In the genomic region with DNA sequence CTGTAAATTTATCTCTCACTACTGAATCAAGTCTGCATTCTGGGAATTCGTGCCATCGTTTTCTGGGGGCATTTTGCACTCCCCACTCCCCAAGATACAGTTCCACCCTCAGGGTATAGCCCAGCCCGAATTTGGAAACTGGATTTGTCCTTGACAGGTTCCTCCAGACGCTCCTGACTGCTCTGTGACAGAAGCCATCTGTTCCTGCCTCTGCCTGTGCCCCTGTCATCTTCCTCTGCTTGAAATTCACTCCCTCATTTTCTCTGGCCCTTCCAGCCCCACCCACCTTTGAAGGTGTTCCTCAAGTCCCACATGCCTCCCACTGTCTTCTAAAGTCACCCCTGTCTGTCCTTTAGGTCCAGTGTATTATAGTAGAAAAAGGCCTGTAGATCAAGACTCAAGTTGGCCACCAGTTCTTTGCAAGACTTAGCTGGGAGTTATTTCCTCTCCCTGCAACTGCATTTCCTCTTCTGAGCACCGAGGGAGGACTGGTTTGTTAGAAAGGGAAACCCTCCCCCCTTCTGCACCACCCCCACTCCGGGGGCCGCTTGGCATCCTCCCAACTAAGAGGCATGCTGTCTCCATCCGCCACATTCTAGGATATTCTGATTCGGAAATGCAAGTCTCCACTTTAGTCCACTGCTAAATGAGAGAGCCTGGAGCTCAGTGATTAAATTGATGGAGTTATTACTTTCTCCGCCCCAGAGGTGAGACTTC, we compare ENCODE assay signal across 8 mouse cellular contexts. TPM values are rescaled to one million over a fixed set of nuclear protein-coding genes. Genes with fewer than 3 reads are reported as not detected.
DNase-seq lines count a peak whose midpoint lies in the region; ATAC-seq and TF ChIP-seq lines count a peak whose summit lies in the region.

No protein-coding gene starts in this region.

- 0 out of 2 replicates have a peak overlapping the region, but pooled peaks have one; percentile 28 for H3K27ac ChIP-seq in embryonic facial prominence, embryonic 15.5 days (replicated peaks)
- H3K27ac ChIP-seq in intestine, embryonic 16.5 days (ENCODE audit: low read length), result peak overlapping the region; percentile 48; the same call in 1 of the 2 replicates
- peak overlapping the region; percentile 16; the same call in 1 of the 2 replicates for H3K27ac ChIP-seq in liver, postnatal 0 days (ENCODE audit: low read depth)

- no peak for TF ChIP-seq CTCF in liver, postnatal 0 days (IDR thresholded peaks at IDR 0.05; ENCODE audit: low read depth)

- no peaks in the 10 kb centered on the region for H3K4me1 ChIP-seq in embryonic facial prominence, embryonic 15.5 days
- H3K4me1 ChIP-seq in intestine, embryonic 16.5 days (ENCODE audit: control insufficient read depth, insufficient read depth, low read length), result no peaks in the 10 kb centered on the region
- H3K4me1 ChIP-seq in liver, postnatal 0 days (ENCODE audit: insufficient read depth), result no peaks in the 10 kb centered on the region

- 27% methylated on average over 10 of the region's 10 CpGs for WGBS in embryonic facial prominence, embryonic 15.5 days
- 39% methylated on average over 10 of the region's 10 CpGs for WGBS in intestine, embryonic 16.5 days
- WGBS in liver, postnatal 0 days (ENCODE audit: insufficient replicate concordance), result 34% methylated on average over 10 of the region's 10 CpGs

- no peaks in the 10 kb centered on the region for H3K36me3 ChIP-seq in embryonic facial prominence, embryonic 15.5 days
- H3K36me3 ChIP-seq in intestine, embryonic 16.5 days (ENCODE audit: control insufficient read depth, insufficient read depth, low read length), result no peaks in the 10 kb centered on the region
- H3K36me3 ChIP-seq in liver, postnatal 0 days (replicated peaks; ENCODE audit: insufficient read depth, low read length), result no peaks in the 10 kb centered on the region

- H3K9me3 ChIP-seq in embryonic facial prominence, embryonic 15.5 days (replicated peaks), result no peaks in the 10 kb centered on the region
- no peaks in the 10 kb centered on the region for H3K9me3 ChIP-seq in intestine, embryonic 16.5 days (ENCODE audit: control insufficient read depth, low read length)
- H3K9me3 ChIP-seq in liver, postnatal 0 days (ENCODE audit: low read length), result no peaks in the 10 kb centered on the region

- peak; percentile 26 for DNase-seq in gastrocnemius, postnatal 10 days
- no peak for DNase-seq in gastrocnemius, postnatal 36 days
- DNase-seq in liver, postnatal 0 days, result peak; percentile 27
- DNase-seq in urinary bladder, postnatal 25 days (ENCODE audit: low spot score), result no peak
- DNase-seq in urinary bladder, postnatal 10 days (ENCODE audit: low spot score), result no peak
- no peak for DNase-seq in cerebellum, adult 9-10 months

- H3K4me3 ChIP-seq in embryonic facial prominence, embryonic 15.5 days (replicated peaks), result no peak overlapping the region
- H3K4me3 ChIP-seq in intestine, embryonic 16.5 days (ENCODE audit: low read length), result no peak overlapping the region
- H3K4me3 ChIP-seq in liver, postnatal 0 days (ENCODE audit: low read depth, low read length), result no peak overlapping the region

- H3K27me3 ChIP-seq in embryonic facial prominence, embryonic 15.5 days, result no peaks in the 10 kb centered on the region
- H3K27me3 ChIP-seq in intestine, embryonic 16.5 days (replicated peaks; ENCODE audit: control insufficient read depth, insufficient read depth, low read length), result no peaks in the 10 kb centered on the region
- H3K27me3 ChIP-seq in liver, postnatal 0 days (ENCODE audit: insufficient read depth, low read length), result no peaks in the 10 kb centered on the region

- H3K4me2 ChIP-seq in embryonic facial prominence, embryonic 15.5 days (replicated peaks), result no peak overlapping the region
- no peak overlapping the region for H3K4me2 ChIP-seq in intestine, embryonic 16.5 days (ENCODE audit: low read depth, low read length)
- H3K4me2 ChIP-seq in liver, postnatal 0 days (ENCODE audit: low read depth, low read length), result no peak overlapping the region

- ATAC-seq in embryonic facial prominence, embryonic 15.5 days (ENCODE audit: insufficient number of reproducible peaks, low FRiP score, low TSS enrichment, low read depth), result no peak
- no peak for ATAC-seq in intestine, embryonic 16.5 days
- ATAC-seq in liver, postnatal 0 days, result no peak

- no peak for TF ChIP-seq EP300 in liver, postnatal 0 days (IDR thresholded peaks at IDR 0.05; ENCODE audit: low read depth)

- H3K9ac ChIP-seq in embryonic facial prominence, embryonic 15.5 days, result no peak overlapping the region
- H3K9ac ChIP-seq in intestine, embryonic 16.5 days (ENCODE audit: low read depth, low read length), result no peak overlapping the region
- H3K9ac ChIP-seq in liver, postnatal 0 days (replicated peaks), result no peak overlapping the region

- intact Hi-C loops in gastrocnemius, postnatal 36 days (cut with DNase I), result no loop called here

RNA-seq across cellular contexts. Expression of gene Hprt, which starts 57.4 kb away (rescaled TPM):
- 10 to 100 TPM; 41.0 to 49.2 TPM for total RNA-seq in gastrocnemius, postnatal 10 days (2021)
- 10 to 100 TPM; 20.0 to 22.7 TPM for total RNA-seq in gastrocnemius, postnatal 36 days (2021)
- 143 and 149 TPM in 2 replicates for polyA plus RNA-seq in embryonic facial prominence, embryonic 15.5 days (2015; fragmentation: Nextera tagmentation; extraction: Ambion mirVana)
- polyA plus RNA-seq in intestine, embryonic 16.5 days (2015; fragmentation: Nextera tagmentation; extraction: Ambion mirVana), result 267 and 274 TPM in 2 replicates
- 198 and 204 TPM in 2 replicates for polyA plus RNA-seq in liver, postnatal 0 days (2015; fragmentation: Nextera tagmentation; extraction: Ambion mirVana)

Comparison
In these comparisons a context has a peak if more than half of its experiments do, and no peak if none do; other contexts are left out.
1. DNase-seq: peak in gastrocnemius, postnatal 10 days (single experiment) and liver, postnatal 0 days (single experiment); none in gastrocnemius, postnatal 36 days (0 of 2), urinary bladder, postnatal 25 days (single experiment), urinary bladder, postnatal 10 days (single experiment) and cerebellum, adult 9-10 months (single experiment).
2. Peak in every context shown above with its lines, with median percentiles within 50 percentile points of each other: H3K27ac ChIP-seq.